Mouse (Mus musculus) bone marrow macrophage, adult 2 months (primary cell): ENCODE measurements around the gene Tmem106c.

Source experiments
- CTCF ChIP-seq: IDR thresholded peaks from 2 replicates; pipeline ENCODE4 v1.5.1; 2012; ENCODE audit warnings: low read depth, mild to moderate bottlenecking, low read length, moderate library complexity
- POLR2A ChIP-seq: IDR thresholded peaks from 2 replicates; pipeline ENCODE4 v1.6.1; 2012; ENCODE audit warnings: mild to moderate bottlenecking, low read depth, low read length, borderline replicate concordance

DNA sequence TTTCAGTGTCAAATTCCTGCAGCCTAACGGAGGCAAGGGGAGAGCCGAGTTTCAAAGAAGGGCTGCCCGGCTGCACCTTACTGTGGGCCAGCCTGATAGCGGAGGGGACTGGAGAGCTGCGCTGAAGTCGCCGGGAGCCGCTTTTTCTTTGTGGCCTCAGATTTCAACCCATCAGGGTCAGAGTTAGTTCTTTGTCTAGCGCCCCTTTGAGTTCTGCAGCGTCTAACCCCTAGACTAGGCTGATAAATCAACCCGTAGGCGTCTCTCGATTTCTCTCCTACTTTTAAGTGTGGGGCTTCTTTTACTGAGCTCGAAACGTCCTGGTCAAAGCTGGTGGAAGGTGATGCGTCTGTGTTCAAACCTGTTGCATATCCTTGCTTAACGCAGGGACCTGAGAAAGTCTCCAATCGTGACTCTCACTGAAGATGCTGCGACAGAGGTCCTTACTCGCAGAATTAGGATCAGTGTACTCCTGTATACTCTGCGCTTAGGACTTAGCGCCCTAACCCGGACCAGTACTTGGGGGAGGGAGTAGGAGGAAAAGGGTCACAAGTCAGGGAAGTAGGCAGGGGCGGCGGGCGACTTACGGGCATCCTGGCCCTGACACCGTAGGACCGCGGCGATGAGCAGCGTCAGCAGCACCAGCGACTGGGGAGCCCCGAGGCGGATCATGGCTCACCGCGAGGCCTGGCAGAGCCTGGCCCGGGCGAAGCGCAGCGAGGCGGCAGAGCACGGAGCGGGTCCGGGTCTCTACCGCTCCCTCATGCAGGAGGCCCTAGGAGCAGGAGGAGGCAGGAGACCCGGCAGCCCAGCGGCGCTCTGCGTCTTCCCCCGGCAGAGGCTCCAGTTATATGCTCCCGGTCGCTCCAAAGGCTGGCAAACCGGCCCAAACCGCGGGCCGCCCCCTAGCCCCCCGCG is 40.1 kb downstream of the Tmem106c start, which contains the start of gene Col2a1:
- no peak for TF ChIP-seq CTCF
- no peak for TF ChIP-seq POLR2A
